Mouse (Mus musculus) small intestine, adult 2 months (tissue): Measurements from ENCODE around the gene Abl1.

ENCODE experiments used
- CTCF ChIP-seq: fragments of 200-500 bp; IDR thresholded peaks from 2 replicates; pipeline ENCODE4 v1.5.1; 2012; ENCODE audit warnings: low read depth, mild to moderate bottlenecking, control low read depth, inconsistent platforms, low read length, moderate library complexity, mixed read lengths; ENCODE audit not compliant: insufficient replicate concordance, insufficient read length; ENCODE audit errors: extremely low read depth
- POLR2A ChIP-seq: fragments of 200-500 bp; IDR thresholded peaks from 2 replicates; pipeline ENCODE4 v1.6.1; 2012; ENCODE audit warnings: low read depth, mild to moderate bottlenecking, control low read depth, inconsistent platforms, low read length, moderate library complexity

GRCm38 (mm10) chr2:31759751-31760460 is 71.7 kb downstream of the Abl1 start:
- TF ChIP-seq POLR2A (no peak; the same call in 1 of the 2 replicates), CTCF (no peak)
